8 mouse cellular contexts compared by ENCODE assay signal in genomic region chr15:100422899-100423860, GRCm38 (mm10). TPM values are rescaled to one million over a fixed set of nuclear protein-coding genes. Genes with fewer than 3 reads are reported as not detected.
DNase-seq lines count a peak whose midpoint lies in the region; ATAC-seq and TF ChIP-seq lines count a peak whose summit lies in the region.

No protein-coding gene starts in this region.

- peak overlapping the region; percentile 96 for H3K9ac ChIP-seq in MEL (ENCODE audit: control insufficient read depth, low read depth, low read length, poor library complexity, severe bottlenecking)
- peak overlapping the region; percentile 78 for H3K9ac ChIP-seq in lung, postnatal 0 days (replicated peaks; ENCODE audit: low read depth)

- H3K27ac ChIP-seq in MEL (ENCODE audit: control insufficient read depth, low read depth, low read length), result peak overlapping the region; percentile 44
- H3K27ac ChIP-seq in cerebellum, adult 2 months (ENCODE audit: insufficient read depth, low read length), result no peak overlapping the region
- H3K27ac ChIP-seq in hindbrain, embryonic 10.5 days, result peak overlapping the region; percentile 92
- H3K27ac ChIP-seq in lung, postnatal 0 days (ENCODE audit: low read length), result peak overlapping the region; percentile 76

- H3K4me3 ChIP-seq in MEL (ENCODE audit: control insufficient read depth in 1 of 2, insufficient read depth in 1 of 2, low read depth in 2 of 2, low read length in 2 of 2), result peak overlapping the region; percentile 85 to 98
- peak overlapping the region; percentile 99 for H3K4me3 ChIP-seq in cerebellum, adult 2 months (replicated peaks; ENCODE audit: insufficient read depth, low read depth, low read length)
- H3K4me3 ChIP-seq in hindbrain, embryonic 10.5 days, result peak overlapping the region; percentile 90
- H3K4me3 ChIP-seq in lung, postnatal 0 days (ENCODE audit: low read depth, low read length), result peak overlapping the region; percentile 72

- peak; percentile 98 to 99 for TF ChIP-seq POLR2A in MEL (IDR thresholded peaks at IDR 0.05; ENCODE audit: control insufficient read depth in 1 of 2, insufficient read depth in 1 of 2, low read depth in 1 of 2, low read length in 2 of 2, poor library complexity in 1 of 2)
- TF ChIP-seq POLR2A in cerebellum, adult 2 months (IDR thresholded peaks at IDR 0.05; ENCODE audit: borderline replicate concordance, insufficient read depth, low read length), result peak; percentile 65; the same call in 1 of the 2 replicates

- peak; percentile 98 for ATAC-seq in lung, postnatal 0 days

- DNase-seq in MEL (ENCODE audit: low read depth, low spot score), result peak; percentile 98
- peak; percentile 96 to 98 for DNase-seq in cerebellum, adult 2 months
- peak; percentile 94 for DNase-seq in forelimb bud, embryonic 11.5 days (ENCODE audit: low read depth, low spot score)
- peak; percentile 97 for DNase-seq in hindbrain, embryonic 10.5 days (ENCODE audit: low spot score)
- DNase-seq in layer of hippocampus, adult 9-11 months, result peak; percentile 97
- DNase-seq in lung, postnatal 0 days (ENCODE audit: low spot score), result peak; percentile 98
- peak; percentile 95 for DNase-seq in ovary, postnatal 14 days (ENCODE audit: low spot score)
- peak; percentile 96 for DNase-seq in thymus, postnatal 14 days

- peaks cover 42% of the 10 kb centered on the region for H3K79me2 ChIP-seq in MEL (ENCODE audit: control insufficient read depth, insufficient read depth, low read length, poor library complexity)

- no peak for TF ChIP-seq CTCF in MEL (IDR thresholded peaks at IDR 0.05 in 2 of 3, conservative IDR thresholded peaks at IDR 0.05 in 1 of 3; ENCODE audit: control insufficient read depth in 1 of 3, insufficient read depth in 1 of 3, low read depth in 2 of 3, low read length in 3 of 3, poor library complexity in 1 of 3, severe bottlenecking in 1 of 3)
- no peak for TF ChIP-seq CTCF in cerebellum, adult 2 months (IDR thresholded peaks at IDR 0.05; ENCODE audit: borderline replicate concordance, insufficient read depth, low read depth, low read length)
- no peak for TF ChIP-seq CTCF in lung, postnatal 0 days (IDR thresholded peaks at IDR 0.05)

- TF ChIP-seq RAD21 in MEL (IDR thresholded peaks at IDR 0.05; ENCODE audit: low read depth, low read length), result no peak

- TF ChIP-seq EP300 in MEL (IDR thresholded peaks at IDR 0.05; ENCODE audit: low read depth in 1 of 2, low read length in 2 of 2), result no peak
- no peak; the same call in 1 of the 2 replicates for TF ChIP-seq EP300 in lung, postnatal 0 days (IDR thresholded peaks at IDR 0.05)

- H3K36me3 ChIP-seq in MEL (ENCODE audit: control insufficient read depth in 1 of 2, insufficient read depth in 2 of 2, low read length in 2 of 2), result peaks cover 2 to 29% of the 10 kb centered on the region in 2 experiments; a peak in 2 of 4 replicates
- no peaks in the 10 kb centered on the region for H3K36me3 ChIP-seq in hindbrain, embryonic 10.5 days
- no peaks in the 10 kb centered on the region for H3K36me3 ChIP-seq in lung, postnatal 0 days (ENCODE audit: insufficient read depth, low read length)

- peak overlapping the region; percentile 95 for H3K4me2 ChIP-seq in lung, postnatal 0 days (replicated peaks; ENCODE audit: low read depth, low read length)

- WGBS in cerebellum, adult 2 months, result 2% methylated on average over 59 of the region's 65 CpGs
- under 1% methylated on average over 65 of the region's 65 CpGs for WGBS in hindbrain, embryonic 10.5 days
- under 1% methylated on average over 52 of the region's 65 CpGs for WGBS in lung, postnatal 0 days

- no peaks in the 10 kb centered on the region for H3K9me3 ChIP-seq in MEL (replicated peaks; ENCODE audit: insufficient read depth, low read length)
- H3K9me3 ChIP-seq in hindbrain, embryonic 10.5 days, result no peaks in the 10 kb centered on the region
- H3K9me3 ChIP-seq in lung, postnatal 0 days (ENCODE audit: low read length), result no peaks in the 10 kb centered on the region

- H3K4me1 ChIP-seq in MEL (ENCODE audit: control insufficient read depth in 1 of 2, insufficient read depth in 2 of 2, low read length in 2 of 2), result peaks cover 27 to 31% of the 10 kb centered on the region in 2 experiments
- H3K4me1 ChIP-seq in cerebellum, adult 2 months (ENCODE audit: control insufficient read depth, insufficient read depth, low read length), result peaks cover 9% of the 10 kb centered on the region
- H3K4me1 ChIP-seq in hindbrain, embryonic 10.5 days (replicated peaks), result peaks cover 49% of the 10 kb centered on the region
- H3K4me1 ChIP-seq in lung, postnatal 0 days (ENCODE audit: insufficient read depth, low read depth, low read length), result peaks cover 10% of the 10 kb centered on the region; the same call in 1 of the 2 replicates

- no peaks in the 10 kb centered on the region for H3K27me3 ChIP-seq in MEL (ENCODE audit: control insufficient read depth in 1 of 2, insufficient read depth in 2 of 2, low read length in 2 of 2)
- H3K27me3 ChIP-seq in cerebellum, adult 2 months (ENCODE audit: control insufficient read depth, insufficient read depth, low read length), result no peaks in the 10 kb centered on the region
- peaks cover 32% of the 10 kb centered on the region for H3K27me3 ChIP-seq in hindbrain, embryonic 10.5 days (ENCODE audit: insufficient read depth, poor library complexity, severe bottlenecking)
- H3K27me3 ChIP-seq in lung, postnatal 0 days (replicated peaks; ENCODE audit: insufficient read depth, low read length), result no peaks in the 10 kb centered on the region

TF ChIP-seq in MEL, 35 proteins besides CTCF, POLR2A, EP300 and RAD21 (continues in another document):
- TF ChIP-seq USF1 (IDR thresholded peaks at IDR 0.05; ENCODE audit: low read depth, low read length) (peak; percentile 56; the same call in 1 of the 2 replicates), MXI1 (IDR thresholded peaks at IDR 0.05; ENCODE audit: low read depth, low read length) (peak; percentile 85), NELFE (IDR thresholded peaks at IDR 0.05; ENCODE audit: low read depth, low read length) (peak; percentile 97), USF2 (IDR thresholded peaks at IDR 0.05; ENCODE audit: borderline replicate concordance in 1 of 2, insufficient read depth in 1 of 2, low read depth in 1 of 2, low read length in 2 of 2) (no peak), GABPA (IDR thresholded peaks at IDR 0.05; ENCODE audit: low read depth, low read length) (no peak), SMC3 (IDR thresholded peaks at IDR 0.05; ENCODE audit: low read depth, low read length) (no peak), ZMIZ1 (IDR thresholded peaks at IDR 0.05; ENCODE audit: low read depth, low read length) (peak; percentile 81), MAX (IDR thresholded peaks at IDR 0.05; ENCODE audit: low read length) (peak; percentile 6; the same call in 1 of the 2 replicates), ZNF384 (IDR thresholded peaks at IDR 0.05; ENCODE audit: low read depth, low read length) (peak; percentile 68), HCFC1 (IDR thresholded peaks at IDR 0.05; ENCODE audit: low read depth, low read length) (peak; percentile 88), BHLHE40 (IDR thresholded peaks at IDR 0.05; ENCODE audit: borderline replicate concordance, low read depth, low read length) (no peak), ELF1 (IDR thresholded peaks at IDR 0.05; ENCODE audit: low read depth, low read length) (0 out of 2 replicates have a peak, but pooled peaks have one; percentile 6), MEF2A (IDR thresholded peaks at IDR 0.05; ENCODE audit: extremely low read depth, insufficient replicate concordance, low read depth, low read length, poor library complexity, severe bottlenecking) (peak; percentile 6; the same call in 1 of the 2 replicates), TCF12 (IDR thresholded peaks at IDR 0.05; ENCODE audit: low read depth, low read length) (peak; percentile 70), ZC3H11A (IDR thresholded peaks at IDR 0.05; ENCODE audit: low read depth, low read length) (no peak), NRF1 (IDR thresholded peaks at IDR 0.05; ENCODE audit: insufficient read depth, low read depth, low read length, poor library complexity, severe bottlenecking) (peak; percentile 50; the same call in 1 of the 2 replicates), POLR2AphosphoS2 (IDR thresholded peaks at IDR 0.05; ENCODE audit: low read length) (peak; percentile 86; the same call in 1 of the 2 replicates), SIN3A (IDR thresholded peaks at IDR 0.05; ENCODE audit: low read length) (peak; percentile 83)

RNA-seq across cellular contexts. Expression of gene Gm5475, which starts 1.2 kb away (rescaled TPM):
- 0.15 TPM in 1 of 2 replicates, not detected in the other for total RNA-seq in MEL (2012; rRNA removed)
- polyA plus RNA-seq in MEL (2012; ENCODE audit: insufficient read depth in 1 of 2, insufficient read length in 2 of 2, low read depth in 1 of 2, low replicate concordance in 2 of 2, missing spikeins in 1 of 2), result under 1 TPM in 1 of 2 experiments, not detected in 1; 0.14 TPM
- polyA plus RNA-seq in cerebellum, adult 2 months (2012; rRNA removed), result not detected in 2 replicates
- not detected in 2 replicates for polyA plus RNA-seq in hindbrain, embryonic 10.5 days (2016; fragmentation: Nextera tagmentation; extraction: Ambion mirVana)
- polyA plus RNA-seq in lung, postnatal 0 days (2015; fragmentation: Nextera tagmentation; extraction: Ambion mirVana), result 0.11 and 0.12 TPM in 2 replicates

RNA-seq across cellular contexts. Expression of gene Slc11a2, which starts 1.7 kb away (rescaled TPM):
- 52.7 and 69.0 TPM in 2 replicates for total RNA-seq in MEL (2012; rRNA removed)
- 100 to 1,000 TPM in 1 of 2 experiments, not detected in 1; 112 TPM for polyA plus RNA-seq in MEL (2012; ENCODE audit: insufficient read depth in 1 of 2, insufficient read length in 2 of 2, low read depth in 1 of 2, low replicate concordance in 2 of 2, missing spikeins in 1 of 2)
- 45.4 and 50.6 TPM in 2 replicates for polyA plus RNA-seq in cerebellum, adult 2 months (2012; rRNA removed)
- 25.1 and 26.2 TPM in 2 replicates for polyA plus RNA-seq in hindbrain, embryonic 10.5 days (2016; fragmentation: Nextera tagmentation; extraction: Ambion mirVana)
- 16.1 and 19.2 TPM in 2 replicates for polyA plus RNA-seq in lung, postnatal 0 days (2015; fragmentation: Nextera tagmentation; extraction: Ambion mirVana)

RNA-seq across cellular contexts. Expression of gene Letmd1, which starts 45.6 kb away (rescaled TPM):
- total RNA-seq in MEL (2012; rRNA removed), result 30.1 and 38.8 TPM in 2 replicates
- polyA plus RNA-seq in MEL (2012; ENCODE audit: insufficient read depth in 1 of 2, insufficient read length in 2 of 2, low read depth in 1 of 2, low replicate concordance in 2 of 2, missing spikeins in 1 of 2), result 100 to 1,000 TPM in 1 of 2 experiments, 10 to 100 TPM in 1; 64.3 to 277 TPM
- polyA plus RNA-seq in cerebellum, adult 2 months (2012; rRNA removed), result 67.0 and 70.5 TPM in 2 replicates
- polyA plus RNA-seq in hindbrain, embryonic 10.5 days (2016; fragmentation: Nextera tagmentation; extraction: Ambion mirVana), result 38.0 and 41.2 TPM in 2 replicates
- 13.0 and 13.2 TPM in 2 replicates for polyA plus RNA-seq in lung, postnatal 0 days (2015; fragmentation: Nextera tagmentation; extraction: Ambion mirVana)

RNA-seq across cellular contexts. Expression of gene Higd1c, which starts 58.8 kb away (rescaled TPM):
- total RNA-seq in MEL (2012; rRNA removed), result not detected in 2 replicates
- polyA plus RNA-seq in MEL (2012; ENCODE audit: insufficient read depth in 1 of 2, insufficient read length in 2 of 2, low read depth in 1 of 2, low replicate concordance in 2 of 2, missing spikeins in 1 of 2), result not detected
- not detected in 2 replicates for polyA plus RNA-seq in cerebellum, adult 2 months (2012; rRNA removed)
- polyA plus RNA-seq in hindbrain, embryonic 10.5 days (2016; fragmentation: Nextera tagmentation; extraction: Ambion mirVana), result 0.47 TPM in 1 of 2 replicates, not detected in the other
- not detected in 2 replicates for polyA plus RNA-seq in lung, postnatal 0 days (2015; fragmentation: Nextera tagmentation; extraction: Ambion mirVana)
